Mouse (Mus musculus) layer of hippocampus, postnatal 25 days (tissue): ENCODE data around the gene Casp9. TPM values are rescaled to one million over a fixed set of nuclear protein-coding genes. Genes with fewer than 3 reads are reported as not detected.

Source experiments
- DNase-seq, 2 experiments: peaks; one replicate each; pipeline ENCODE4 v3.0.0; 2022; ENCODE audit warnings: mixed read lengths in 2 of 2, low spot score in 1 of 2; ENCODE audit errors: extremely low spot score in 1 of 2
- total RNA-seq, 2 experiments: library from RNA; stranded (reverse); gene quantifications; 2 replicates each; pipeline ENCODE4 v1.2.3; 2021

Gene Casp9
- total RNA-seq, 2 experiments from 2014 or later = 21.6 to 23.4 TPM

GRCm38 (mm10) chr4:141862867-141863266 lies 69.5 kb downstream of the Casp9 start:
- no peak for DNase-seq

DNA sequence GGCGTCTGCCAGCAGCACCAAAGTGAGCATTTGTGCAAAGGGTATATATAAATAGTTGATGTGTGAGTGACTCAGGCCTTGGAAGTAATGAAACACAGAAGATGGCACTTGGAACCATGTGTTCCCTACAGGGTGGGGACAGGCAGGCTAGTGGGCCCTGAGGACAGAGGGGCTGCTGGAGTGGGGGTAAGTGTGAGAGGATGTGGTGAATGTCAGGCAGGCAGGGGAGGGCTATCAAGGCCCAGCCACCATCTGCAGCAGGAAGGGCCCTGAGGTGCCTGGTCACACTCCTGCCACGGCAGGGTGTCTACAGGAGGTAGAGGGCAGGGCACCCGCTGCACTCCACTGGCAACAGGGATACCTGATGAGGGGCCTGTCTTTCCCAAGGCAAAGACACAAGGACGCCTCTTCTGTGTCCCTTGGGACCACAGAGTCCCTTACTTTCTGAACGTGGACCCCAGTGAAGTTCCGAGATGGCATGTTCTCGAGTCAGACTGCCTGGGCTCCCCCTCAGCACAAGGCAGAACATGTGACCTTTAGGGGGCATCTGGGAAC lies 70.4 kb downstream of the Casp9 start:
- DNase-seq = no peak

- no peak for DNase-seq
Measured at GRCm38 (mm10) chr4:141864506-141864905, 71.1 kb downstream of the Casp9 start.

DNA sequence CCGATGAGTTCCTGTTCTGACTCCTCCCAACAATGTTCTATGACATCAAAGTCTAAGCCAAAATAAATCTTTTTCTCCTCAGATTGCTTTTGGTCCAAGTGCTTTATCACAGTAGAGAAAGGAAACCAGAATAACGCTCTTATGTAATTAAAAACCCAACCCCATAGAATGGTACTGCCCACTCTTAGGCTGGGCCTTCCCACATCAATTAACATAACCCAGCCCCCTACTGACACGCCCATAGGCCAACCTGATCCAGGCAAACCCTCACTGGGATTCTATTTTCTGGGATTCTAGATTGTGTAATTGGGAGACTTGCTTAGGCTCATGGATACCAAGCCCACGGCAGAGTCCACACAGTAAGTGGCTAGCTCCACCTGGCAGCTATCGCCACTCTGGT lies 71.6 kb downstream of the Casp9 start:
- DNase-seq = no peak

Other genes starting within 250 kb of the Casp9 start
- 1 to 10 TPM; 1.3 to 1.5 TPM for gene Fblim1, start 187.5 kb upstream of the Casp9 start, total RNA-seq
- gene Tmem82, start 175.0 kb upstream of the Casp9 start, total RNA-seq = under 1 TPM; 0.44 to 0.45 TPM
- gene Slc25a34, start 169.8 kb upstream of the Casp9 start, total RNA-seq = 1 to 10 TPM; 1.8 to 3.2 TPM
- 10 to 100 TPM; 59.1 to 69.1 TPM for gene Plekhm2, start 128.7 kb upstream of the Casp9 start, total RNA-seq
- gene Rsc1a1, start 108.0 kb upstream of the Casp9 start, total RNA-seq = 1 to 10 TPM in 1 of 2 experiments, not detected in 1; 2.2 TPM
- gene Ddi2, start 70.2 kb upstream of the Casp9 start, total RNA-seq = 10 to 100 TPM; 39.7 TPM
- gene Agmat, start 46.9 kb upstream of the Casp9 start, total RNA-seq = not detected
- 10 to 100 TPM; 41.5 to 42.0 TPM for gene Dnajc16, start 2.7 kb upstream of the Casp9 start, total RNA-seq
- not detected for gene Cela2a, start 32.5 kb downstream of the Casp9 start, total RNA-seq
- not detected for gene Ctrc, start 52.7 kb downstream of the Casp9 start, total RNA-seq
- 100 to 1,000 TPM; 125 to 131 TPM for gene Efhd2, start 81.3 kb downstream of the Casp9 start, total RNA-seq
- gene Fhad1, start 221.5 kb downstream of the Casp9 start, total RNA-seq = 1 to 10 TPM; 8.7 to 8.8 TPM